Mouse (Mus musculus): ENCODE measurements at regions not wholly inside any gene's neighbourhood (a gene's known extent, or its start where the extent isn't known, plus 50 kb on each side); places are given as distances from the start of the nearest gene placed in this dataset.
"Not testable (repeated sequence)": the region's sequence is repeated elsewhere in the genome, so short reads cannot be mapped to it uniquely, and the experiment has no call there.

DNA sequence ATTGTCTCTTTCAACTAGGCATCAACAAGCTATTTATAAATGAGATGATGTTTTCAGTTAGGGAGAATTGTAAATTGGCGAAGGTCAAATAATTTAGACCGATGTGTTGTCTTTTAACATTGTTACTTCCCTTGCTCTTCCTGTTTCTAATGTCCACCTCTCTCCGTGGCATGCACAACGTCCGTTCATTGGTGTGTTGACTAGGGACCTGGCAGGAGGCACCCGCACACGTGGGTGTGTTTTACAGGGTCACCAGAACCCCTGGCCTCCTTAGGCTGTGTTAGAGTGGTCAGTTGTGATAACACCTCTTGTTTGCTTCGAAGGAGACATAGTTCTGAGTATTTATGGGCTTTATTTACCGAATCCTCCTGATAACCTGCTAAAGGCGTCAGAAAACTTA lies 222.8 kb downstream of the Brms1l start:
- DNase-seq (ENCODE audit: low spot score in 2 of 2), result no peak

- peak; percentile 6 to 9 for DNase-seq (ENCODE audit: low spot score in 2 of 2)
Observed at GRCm38 (mm10) chr12:56058463-56058862, 222.3 kb downstream of the Brms1l start.

GRCm38 (mm10) chr12:56055382-56055781 lies 219.3 kb downstream of the Brms1l start:
- no peak for DNase-seq (ENCODE audit: low spot score in 2 of 2)

GRCm38 (mm10) chr12:56046050-56046449 lies 209.9 kb downstream of the Brms1l start:
- DNase-seq (ENCODE audit: low spot score in 2 of 2), result no peak

- no peak for DNase-seq (ENCODE audit: low spot score in 2 of 2)
Observed at GRCm38 (mm10) chr12:56020954-56021514, 184.9 kb downstream of the Brms1l start.

GRCm38 (mm10) chr12:56020547-56020946 lies 184.4 kb downstream of the Brms1l start:
- no peak for DNase-seq (ENCODE audit: low spot score in 2 of 2)

GRCm38 (mm10) chr12:56009976-56010375 lies 173.9 kb downstream of the Brms1l start:
- no peak for DNase-seq (ENCODE audit: low spot score in 2 of 2)

GRCm38 (mm10) chr12:56005846-56006245 lies 169.7 kb downstream of the Brms1l start:
- no peak for DNase-seq (ENCODE audit: low spot score in 2 of 2)

GRCm38 (mm10) chr12:56005321-56005720 lies 169.2 kb downstream of the Brms1l start:
- DNase-seq (ENCODE audit: low spot score in 2 of 2), result no peak

- no peak for DNase-seq (ENCODE audit: low spot score in 2 of 2)
Observed at GRCm38 (mm10) chr12:56004479-56004878, 168.4 kb downstream of the Brms1l start.

- DNase-seq (ENCODE audit: low spot score in 2 of 2), result no peak
Observed at GRCm38 (mm10) chr12:56003561-56003960, 167.4 kb downstream of the Brms1l start.

DNA sequence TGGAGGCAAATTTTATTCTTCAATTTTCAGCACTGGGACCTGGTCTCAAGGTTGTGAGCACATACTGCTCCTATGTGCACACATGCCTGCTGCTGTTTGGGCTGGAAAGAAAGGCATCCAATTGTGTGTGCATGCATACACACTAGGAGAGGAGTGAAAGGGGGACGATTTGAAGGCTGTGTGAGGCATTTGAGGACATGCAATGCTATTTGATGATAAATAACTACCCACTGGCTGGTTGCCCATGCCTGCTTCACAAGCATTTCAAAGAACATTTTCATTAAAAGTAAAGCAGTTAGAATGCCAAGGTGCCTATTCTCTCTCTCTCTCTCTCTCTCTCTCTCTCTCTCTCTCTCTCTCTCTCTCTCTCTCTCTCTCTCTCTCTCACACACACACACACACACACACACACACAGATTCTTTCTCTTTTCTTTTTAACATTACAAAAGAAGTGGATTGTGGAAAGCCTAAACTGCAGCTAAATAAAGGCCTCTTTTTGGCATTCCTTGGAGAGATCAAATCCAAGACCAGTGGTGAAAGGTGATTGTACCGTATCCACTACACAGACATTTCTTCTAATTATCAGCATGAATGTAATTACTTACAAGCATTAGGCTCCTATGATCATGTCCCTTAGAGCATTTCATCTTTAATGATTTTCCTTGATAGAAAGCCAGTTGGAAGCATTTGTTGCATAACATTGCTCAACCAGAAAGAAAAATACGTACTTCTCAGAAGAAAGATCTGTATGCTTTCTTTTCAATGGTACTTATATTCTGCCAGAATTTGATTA lies 160.7 kb downstream of the Brms1l start:
- no peak for DNase-seq (ENCODE audit: low spot score in 2 of 2)

DNA sequence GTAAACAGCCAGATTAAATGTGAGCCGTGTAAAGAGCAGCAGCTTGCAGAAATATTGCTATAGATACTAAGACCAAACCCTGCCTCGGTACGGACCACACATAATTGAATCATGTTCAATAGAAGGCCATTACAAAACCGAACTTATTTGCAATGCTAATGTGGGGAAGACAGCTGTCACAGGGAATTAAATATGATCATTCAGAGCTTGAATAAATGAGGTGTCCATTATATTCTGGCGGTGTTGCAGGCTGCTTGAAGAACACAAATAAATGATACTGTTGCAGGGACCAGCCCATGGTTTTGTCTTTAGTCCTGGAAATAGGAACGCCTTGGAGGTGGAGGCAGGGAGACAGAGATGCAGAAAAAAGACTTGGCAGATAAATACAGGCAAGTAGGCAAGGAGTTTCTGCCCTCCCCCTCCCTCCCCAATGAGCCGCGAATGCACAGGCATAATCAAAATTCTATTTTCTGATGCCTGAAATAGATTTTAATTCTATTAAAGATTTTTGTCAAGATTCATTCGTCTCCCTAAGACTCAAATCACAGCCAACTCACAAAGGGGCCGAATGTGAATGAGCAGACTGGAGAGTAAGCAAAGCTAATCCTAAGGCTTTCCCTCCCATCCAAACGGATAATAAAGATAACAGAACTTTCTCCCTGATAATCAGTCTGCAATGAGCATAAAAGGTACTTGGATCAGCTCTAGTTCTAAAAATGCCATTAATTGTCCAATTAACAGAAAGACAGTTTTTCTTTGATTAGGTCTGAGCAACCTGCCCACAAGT lies 147.6 kb downstream of the Brms1l start:
- no peak for DNase-seq (ENCODE audit: low spot score in 2 of 2)

DNA sequence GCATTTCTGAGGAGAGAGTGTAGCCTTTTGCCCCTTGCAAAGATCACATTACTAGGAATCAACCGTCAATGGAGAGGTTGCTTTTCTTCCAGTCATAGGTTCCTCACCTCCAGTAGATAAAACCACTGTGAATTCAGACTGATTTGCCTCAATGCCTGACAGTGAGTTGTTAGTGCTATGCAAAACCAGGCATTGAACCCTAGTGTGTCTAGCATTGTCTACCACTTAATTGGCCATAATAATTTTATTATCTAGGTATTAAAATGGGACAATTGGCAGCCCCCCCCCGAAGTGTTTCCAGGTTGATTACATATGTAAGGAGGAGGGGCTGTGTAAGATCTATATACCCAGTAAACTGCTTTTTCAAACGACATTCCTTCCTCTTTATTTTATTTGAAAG lies 147.0 kb downstream of the Brms1l start:
- DNase-seq (ENCODE audit: low spot score in 2 of 2), result no peak

DNA sequence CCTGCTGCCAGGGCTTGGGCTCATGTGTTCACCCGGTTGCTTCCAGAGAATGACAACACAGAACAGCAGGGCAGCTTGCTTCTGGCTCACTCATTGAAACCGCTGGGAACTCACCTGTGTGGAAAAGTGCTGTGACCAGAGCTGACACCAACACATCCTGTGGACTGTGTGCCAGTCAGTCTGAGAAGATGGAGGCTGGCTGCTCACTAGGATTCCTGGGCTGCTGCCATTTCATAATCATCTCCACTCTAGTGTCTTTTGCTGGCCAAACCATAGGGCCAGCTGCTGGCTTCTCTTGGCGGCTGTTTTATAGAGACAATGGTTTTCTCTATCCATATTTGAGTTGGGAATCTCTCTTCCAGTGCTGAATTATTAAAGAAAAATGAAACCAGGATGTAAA lies 138.1 kb downstream of the Brms1l start:
- DNase-seq (ENCODE audit: low spot score in 2 of 2), result no peak

DNA sequence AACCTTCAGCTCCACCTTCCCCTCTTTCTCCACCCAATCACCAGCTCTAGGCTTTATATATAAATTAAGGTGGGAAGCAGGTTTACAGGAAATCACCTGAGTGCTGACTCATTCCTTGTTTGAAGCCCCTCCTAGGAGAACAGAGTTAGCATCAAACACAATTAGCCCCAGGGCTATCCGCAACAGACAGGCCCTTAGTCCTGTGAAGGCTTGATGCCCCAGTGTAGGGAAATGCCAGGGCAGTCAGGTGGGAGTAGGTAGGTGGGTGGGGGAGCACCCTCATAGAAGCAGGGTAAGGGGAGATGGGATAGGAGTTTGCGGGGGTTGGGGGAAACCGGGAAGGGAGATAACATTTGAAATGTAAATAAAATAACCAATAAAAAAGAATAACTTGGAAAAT lies 123.2 kb downstream of the Brms1l start:
- DNase-seq (ENCODE audit: low spot score in 2 of 2), result not testable (repeated sequence)

DNA sequence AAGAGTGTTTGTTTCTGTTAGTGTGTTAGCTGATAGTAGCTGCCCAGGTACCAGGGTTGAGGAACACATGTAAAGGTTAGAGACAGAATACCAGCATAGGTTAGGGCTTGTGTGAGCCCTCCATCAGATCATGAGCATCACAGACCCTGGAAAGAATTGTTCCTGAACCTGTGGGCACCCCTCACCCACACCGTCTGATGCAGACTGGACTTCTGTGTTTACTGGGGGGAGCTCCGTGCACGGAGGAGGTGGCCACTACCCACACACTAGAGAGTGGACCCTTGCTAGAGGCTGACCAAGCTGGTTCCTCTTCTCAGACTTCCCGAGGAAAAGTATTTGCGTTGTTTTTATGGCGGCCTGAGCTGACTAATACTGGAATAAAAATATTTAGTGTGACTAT lies 104.4 kb downstream of the Brms1l start:
- DNase-seq (ENCODE audit: low spot score in 2 of 2), result no peak

DNA sequence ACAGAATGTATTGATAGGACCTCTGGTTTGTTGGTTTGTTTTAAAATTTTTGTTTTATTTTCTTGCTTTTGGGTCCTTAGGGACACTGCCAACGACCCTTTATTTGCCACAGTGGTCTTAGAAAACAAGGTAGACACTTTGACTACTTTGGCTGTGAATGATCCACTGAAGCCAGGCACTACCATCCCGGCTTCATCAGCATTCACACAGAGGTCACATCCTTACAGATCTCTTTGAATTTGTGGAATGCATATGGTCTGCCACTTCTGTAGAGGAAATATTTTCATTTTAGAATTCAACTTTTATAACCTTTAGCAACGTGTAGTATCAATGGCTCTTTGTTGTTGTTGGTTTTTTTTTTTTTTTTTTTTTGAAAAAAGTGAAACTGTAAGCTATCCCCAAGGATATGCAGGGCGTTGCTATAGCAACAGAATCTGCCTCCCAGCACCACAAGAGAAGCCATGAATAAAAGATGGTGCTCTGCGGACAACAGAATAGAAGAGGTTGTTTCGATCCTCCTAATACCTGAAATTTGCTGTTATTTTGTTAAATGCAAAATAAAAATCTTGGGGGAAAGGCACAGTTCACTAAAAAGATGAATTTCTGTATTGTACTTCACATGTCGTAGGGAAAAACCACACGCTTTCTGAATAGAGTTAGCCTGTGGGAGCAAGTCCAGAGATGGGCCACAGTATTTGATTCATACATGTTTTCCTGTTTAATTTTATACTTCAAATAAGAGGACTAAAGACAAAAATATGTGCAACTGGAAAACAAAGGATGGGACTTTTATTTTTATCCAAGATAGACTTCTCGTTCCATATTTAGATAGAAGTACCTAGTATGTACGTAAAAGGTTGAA lies 103.4 kb downstream of the Brms1l start:
- no peak for DNase-seq (ENCODE audit: low spot score in 2 of 2)

DNA sequence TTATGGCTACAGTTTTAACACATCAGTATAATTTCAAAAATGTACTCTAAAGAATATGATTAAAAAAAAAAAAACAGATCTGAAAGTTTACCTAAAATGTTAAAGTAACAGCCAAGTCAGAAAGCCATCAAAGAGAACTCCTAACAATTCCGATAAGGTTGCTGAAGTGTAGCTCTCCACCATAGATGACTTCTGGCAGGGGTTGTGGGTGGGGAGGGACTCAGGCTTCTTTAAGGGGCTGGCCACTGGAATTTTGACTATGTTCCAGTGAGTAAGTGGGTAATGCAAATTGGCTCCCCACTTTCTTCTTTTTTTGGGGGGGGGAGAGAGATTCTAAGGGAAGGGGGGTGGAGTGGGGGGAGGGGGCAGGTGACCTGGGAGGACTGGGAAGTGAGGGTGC lies 98.0 kb downstream of the Brms1l start:
- no peak for DNase-seq (ENCODE audit: low spot score in 2 of 2)

DNA sequence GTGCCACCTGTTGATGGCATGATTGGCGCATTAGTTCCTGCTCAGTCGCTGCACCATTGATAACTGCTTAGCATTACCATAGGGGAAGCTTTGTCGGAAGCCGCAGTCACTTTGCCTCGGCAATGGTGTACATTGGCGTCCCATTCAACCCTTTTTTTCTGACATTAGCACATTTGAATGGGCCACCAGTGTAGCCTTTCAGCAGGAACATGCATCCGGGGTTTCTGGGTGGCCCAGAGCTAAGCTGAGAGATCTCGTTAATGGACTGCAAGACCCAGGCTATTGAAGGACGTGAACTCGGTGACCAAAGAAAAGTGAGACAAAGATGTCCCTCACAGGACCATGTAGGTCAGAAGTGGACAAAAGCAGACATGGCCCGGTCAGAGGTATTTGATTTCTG lies 97.3 kb downstream of the Brms1l start:
- DNase-seq (ENCODE audit: low spot score in 2 of 2), result no peak

- no peak for DNase-seq (ENCODE audit: low spot score in 2 of 2)
Observed at GRCm38 (mm10) chr12:55930468-55930867, 94.3 kb downstream of the Brms1l start.

- no peak for DNase-seq (ENCODE audit: low spot score in 2 of 2)
Observed at GRCm38 (mm10) chr12:55926974-55927321, 90.8 kb downstream of the Brms1l start.

Data from gastrocnemius, adult 8-10 months (tissue).